In the genomic region with DNA sequence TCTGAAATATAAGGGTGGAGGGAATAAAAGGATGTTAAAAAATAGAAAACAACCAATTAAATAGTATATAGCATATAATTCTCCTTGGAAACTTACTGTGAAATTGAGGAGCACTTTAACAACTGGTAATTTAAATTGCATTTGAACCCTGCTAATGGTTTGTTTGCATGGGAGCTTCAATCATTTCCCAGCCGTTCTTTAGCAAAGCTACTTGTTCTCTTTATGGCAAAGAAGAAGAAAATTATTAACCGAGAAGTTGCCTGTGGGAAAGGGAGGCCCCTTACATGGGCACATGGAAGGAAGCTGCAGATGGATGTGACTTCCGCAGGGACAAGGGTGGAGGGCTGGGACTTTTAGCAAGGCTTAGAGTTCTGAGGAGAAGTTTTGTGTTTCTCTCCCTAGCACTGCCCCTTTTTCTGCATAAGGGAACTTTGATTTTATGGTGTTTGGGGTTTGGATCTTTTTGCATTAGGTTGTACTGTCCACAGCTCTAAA, we compare ENCODE assay signal across 22 mouse cellular contexts.
DNase-seq lines count a peak whose midpoint lies in the region; ATAC-seq and TF ChIP-seq lines count a peak whose summit lies in the region.
"Had no signal": no experiment of that assay in that cellular context is flagged by ENCODE, and none has a peak within 500 bp of the region (broad histone marks: within the 10 kb centered on the region; RNA-seq: fewer than 3 reads in every experiment).

No protein-coding gene starts in this region.

- no peaks in the 10 kb centered on the region for H3K27me3 ChIP-seq in forebrain, embryonic 14.5 days (replicated peaks; ENCODE audit: control insufficient read depth, insufficient read depth, low read length)
- H3K27me3 ChIP-seq in forebrain, embryonic 10.5 days (ENCODE audit: poor library complexity, severe bottlenecking) = no peaks in the 10 kb centered on the region
- H3K27me3 ChIP-seq in kidney, embryonic 15.5 days = no peaks in the 10 kb centered on the region
- H3K27me3 ChIP-seq in stomach, embryonic 14.5 days (ENCODE audit: control insufficient read depth, insufficient read depth, low read length) = no peaks in the 10 kb centered on the region
- H3K27me3 ChIP-seq in stomach, postnatal 0 days (ENCODE audit: control insufficient read depth, insufficient read depth, low read length) = no peaks in the 10 kb centered on the region
- H3K27me3 ChIP-seq: embryonic facial prominence, embryonic 13.5 days; forebrain, embryonic 13.5 days; heart, embryonic 13.5 days; hindbrain, embryonic 12.5 days had no signal

- no peak overlapping the region for H3K9ac ChIP-seq in forebrain, embryonic 14.5 days (ENCODE audit: low read length)
- no peak overlapping the region for H3K9ac ChIP-seq in kidney, embryonic 15.5 days
- H3K9ac ChIP-seq in stomach, embryonic 14.5 days (replicated peaks; ENCODE audit: low read depth, low read length) = no peak overlapping the region
- no peak overlapping the region for H3K9ac ChIP-seq in stomach, postnatal 0 days (ENCODE audit: low read length)
- H3K9ac ChIP-seq: embryonic facial prominence, embryonic 13.5 days; forebrain, embryonic 13.5 days; heart, embryonic 13.5 days; hindbrain, embryonic 12.5 days had no signal

- TF ChIP-seq CTCF in stomach, postnatal 0 days (IDR thresholded peaks at IDR 0.05; ENCODE audit: low read depth) = no peak

- no peak overlapping the region for H3K27ac ChIP-seq in forebrain, embryonic 14.5 days (ENCODE audit: low read depth, low read length)
- no peak overlapping the region for H3K27ac ChIP-seq in forebrain, embryonic 10.5 days
- H3K27ac ChIP-seq in kidney, embryonic 15.5 days = peak overlapping the region; percentile 29; the same call in 1 of the 2 replicates
- peak overlapping the region; percentile 45; the same call in 1 of the 2 replicates for H3K27ac ChIP-seq in stomach, embryonic 14.5 days (ENCODE audit: low read length)
- H3K27ac ChIP-seq in stomach, postnatal 0 days (replicated peaks) = no peak overlapping the region
- H3K27ac ChIP-seq: embryonic facial prominence, embryonic 13.5 days; forebrain, embryonic 13.5 days; heart, embryonic 13.5 days; hindbrain, embryonic 12.5 days had no signal

- 0 out of 2 replicates have a peak, but pooled peaks cover 3% of the 10 kb centered on the region for H3K36me3 ChIP-seq in forebrain, embryonic 14.5 days (ENCODE audit: control insufficient read depth, insufficient read depth, low read length)
- H3K36me3 ChIP-seq in forebrain, embryonic 10.5 days (replicated peaks) = peaks cover 19% of the 10 kb centered on the region
- H3K36me3 ChIP-seq in kidney, embryonic 15.5 days = peaks cover 21% of the 10 kb centered on the region
- peaks cover 9% of the 10 kb centered on the region for H3K36me3 ChIP-seq in stomach, embryonic 14.5 days (ENCODE audit: control insufficient read depth, insufficient read depth, low read length)
- peaks cover 4% of the 10 kb centered on the region; the same call in 1 of the 2 replicates for H3K36me3 ChIP-seq in stomach, postnatal 0 days (ENCODE audit: control insufficient read depth, insufficient read depth, low read length)
- H3K36me3 ChIP-seq: G1E had no signal

- no peak overlapping the region for H3K4me2 ChIP-seq in forebrain, embryonic 14.5 days (ENCODE audit: low read length)
- no peak overlapping the region for H3K4me2 ChIP-seq in kidney, embryonic 15.5 days
- no peak overlapping the region for H3K4me2 ChIP-seq in stomach, embryonic 14.5 days (replicated peaks; ENCODE audit: low read depth, low read length)
- H3K4me2 ChIP-seq in stomach, postnatal 0 days (replicated peaks; ENCODE audit: low read depth) = no peak overlapping the region
- H3K4me2 ChIP-seq: forebrain, embryonic 13.5 days; heart, embryonic 13.5 days; hindbrain, embryonic 12.5 days had no signal

- H3K4me3 ChIP-seq in forebrain, embryonic 14.5 days (ENCODE audit: low read depth, low read length) = no peak overlapping the region
- no peak overlapping the region for H3K4me3 ChIP-seq in forebrain, embryonic 10.5 days
- H3K4me3 ChIP-seq in kidney, embryonic 15.5 days (replicated peaks) = no peak overlapping the region
- no peak overlapping the region for H3K4me3 ChIP-seq in stomach, embryonic 14.5 days (ENCODE audit: low read depth, low read length)
- H3K4me3 ChIP-seq in stomach, postnatal 0 days (ENCODE audit: low read depth, low read length) = no peak overlapping the region
- H3K4me3 ChIP-seq: embryonic facial prominence, embryonic 13.5 days; forebrain, embryonic 13.5 days; heart, embryonic 13.5 days; hindbrain, embryonic 12.5 days had no signal

- no peak for ATAC-seq in forebrain, embryonic 14.5 days
- 0 out of 2 replicates have a peak, but pooled peaks have one; percentile 49 for ATAC-seq in kidney, embryonic 15.5 days (replicated peaks; ENCODE audit: low FRiP score)
- ATAC-seq in stomach, embryonic 14.5 days (ENCODE audit: insufficient number of reproducible peaks, insufficient read depth, low FRiP score, low read depth) = no peak
- ATAC-seq in stomach, postnatal 0 days (ENCODE audit: low FRiP score, low TSS enrichment) = no peak
- ATAC-seq in frontal cortex, adult (ENCODE audit: low TSS enrichment) = no peak
- ATAC-seq: CD4-positive, CD25-positive, alpha-beta regulatory T cell, adult 4 months; forebrain, embryonic 13.5 days; hindbrain, embryonic 16.5 days had no signal

- no peaks in the 10 kb centered on the region for H3K4me1 ChIP-seq in forebrain, embryonic 14.5 days (ENCODE audit: control insufficient read depth, insufficient read depth, low read length)
- H3K4me1 ChIP-seq in forebrain, embryonic 10.5 days = peaks cover 18% of the 10 kb centered on the region
- peaks cover 38% of the 10 kb centered on the region for H3K4me1 ChIP-seq in kidney, embryonic 15.5 days
- peaks cover 33% of the 10 kb centered on the region for H3K4me1 ChIP-seq in stomach, embryonic 14.5 days (ENCODE audit: control insufficient read depth, insufficient read depth, low read length)
- 0 out of 2 replicates have a peak, but pooled peaks cover 6% of the 10 kb centered on the region for H3K4me1 ChIP-seq in stomach, postnatal 0 days (replicated peaks; ENCODE audit: control insufficient read depth, insufficient read depth)

- 27% methylated on average over 3 of the region's 3 CpGs for WGBS in forebrain, embryonic 14.5 days
- 74% methylated on average over 3 of the region's 3 CpGs for WGBS in forebrain, embryonic 10.5 days
- WGBS in kidney, embryonic 15.5 days = 25% methylated on average over 3 of the region's 3 CpGs
- 36% methylated on average over 3 of the region's 3 CpGs for WGBS in stomach, embryonic 14.5 days
- WGBS in stomach, postnatal 0 days = 45% methylated on average over 3 of the region's 3 CpGs

- H3K9me3 ChIP-seq in forebrain, embryonic 14.5 days (replicated peaks; ENCODE audit: control insufficient read depth, low read length) = no peaks in the 10 kb centered on the region
- H3K9me3 ChIP-seq in forebrain, embryonic 10.5 days = no peaks in the 10 kb centered on the region
- no peaks in the 10 kb centered on the region for H3K9me3 ChIP-seq in kidney, embryonic 15.5 days (replicated peaks)
- H3K9me3 ChIP-seq in stomach, embryonic 14.5 days (ENCODE audit: control insufficient read depth, low read depth, low read length) = no peaks in the 10 kb centered on the region
- H3K9me3 ChIP-seq in stomach, postnatal 0 days (ENCODE audit: control insufficient read depth, low read length) = no peaks in the 10 kb centered on the region
- H3K9me3 ChIP-seq: embryonic facial prominence, embryonic 13.5 days; forebrain, embryonic 13.5 days; heart, embryonic 13.5 days; hindbrain, embryonic 12.5 days had no signal

- no peak for TF ChIP-seq EP300 in stomach, postnatal 0 days (optimal IDR thresholded peaks at IDR 0.05)

- peak; percentile 51 for DNase-seq in forebrain, embryonic 14.5 days (ENCODE audit: low spot score)
- no peak for DNase-seq in forebrain, embryonic 10.5 days (ENCODE audit: extremely low spot score, low spot score)
- DNase-seq in kidney, adult 9 months = no peak
- DNase-seq in stomach, postnatal 0 days (ENCODE audit: low spot score) = no peak
- no peak for DNase-seq in retina, embryonic 14.5 days (ENCODE audit: low spot score)
- DNase-seq: adrenal gland, postnatal 10 days; B cell, adult 2 months; cerebellum, adult 11-12 months; cerebellum, adult 9-10 months; cerebellum, postnatal 25 days; gastrocnemius, postnatal 14 days; heart, postnatal 4 days had no signal

Comparison
In these comparisons a context has a peak if more than half of its experiments do, and no peak if none do; other contexts are left out.
1. H3K27ac ChIP-seq: peak in kidney, embryonic 15.5 days (single experiment) and stomach, embryonic 14.5 days (single experiment); none in forebrain, embryonic 14.5 days (single experiment), forebrain, embryonic 10.5 days (single experiment) and stomach, postnatal 0 days (single experiment).